Mouse (Mus musculus): ENCODE results near the gene Nrip2.

DNA sequence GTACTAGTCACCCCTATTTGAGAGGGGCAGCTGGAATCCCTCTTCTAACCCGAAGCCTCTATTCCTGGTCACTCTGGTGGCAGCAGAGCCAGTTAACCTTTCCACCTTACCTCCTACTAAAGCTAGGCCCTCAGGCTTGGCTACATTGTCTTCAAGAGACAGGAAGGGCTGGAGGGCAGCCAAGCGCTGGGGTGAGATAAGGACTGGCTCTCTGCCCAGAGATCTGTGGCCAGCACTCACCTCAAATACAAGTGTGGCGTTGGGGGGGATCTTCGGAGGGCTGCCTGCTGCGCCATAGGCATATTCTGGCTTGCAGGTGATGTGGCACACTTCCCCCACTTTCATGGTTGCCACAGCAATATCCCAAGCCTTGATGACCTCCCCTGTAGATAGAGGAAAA, 36.4 kb downstream of the Nrip2 start:
- TF ChIP-seq CTCF (IDR thresholded peaks at IDR 0.05; ENCODE audit: low read depth) (no peak), EP300 (IDR thresholded peaks at IDR 0.05; ENCODE audit: low read depth) (no peak)
